Comparison of ENCODE assay signal across 9 mouse cellular contexts in the genomic region with DNA sequence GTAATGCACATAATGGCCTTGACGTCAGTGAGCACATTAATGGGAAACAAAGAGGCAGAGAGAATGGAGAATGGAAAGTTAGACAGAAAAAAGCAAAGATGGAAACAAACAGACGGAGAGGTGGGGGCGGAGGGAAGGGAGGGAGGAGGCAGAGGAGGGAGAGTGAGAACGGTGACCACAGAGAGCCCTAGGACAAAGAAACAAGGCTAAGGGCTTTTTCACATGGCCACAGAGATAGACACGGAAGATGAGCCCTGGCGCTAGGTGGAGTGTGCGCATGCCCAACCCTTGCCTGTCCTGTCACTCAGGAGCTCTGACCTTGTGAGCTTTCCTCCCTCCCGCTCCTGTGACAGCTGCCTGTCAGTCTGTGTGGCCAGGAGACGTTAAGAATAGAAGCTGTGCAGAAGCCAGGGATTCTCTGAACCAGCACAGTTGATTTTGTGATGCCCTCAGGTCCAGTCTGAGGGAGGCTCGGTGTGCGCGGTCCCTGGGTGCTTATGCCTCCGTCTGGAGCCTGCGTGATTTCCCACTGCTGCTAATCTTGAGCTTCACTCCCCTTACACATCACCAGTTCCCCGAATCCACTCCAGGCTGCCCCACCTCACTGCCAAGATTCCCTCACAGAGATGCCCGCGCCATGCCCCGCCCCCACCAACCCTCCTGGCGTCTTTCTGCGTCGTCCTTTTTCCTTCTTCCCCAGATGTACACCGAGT. TPM values are rescaled to one million over a fixed set of nuclear protein-coding genes. Genes with fewer than 3 reads are reported as not detected.
DNase-seq lines count a peak whose midpoint lies in the region; ATAC-seq lines count a peak whose summit lies in the region.
"Had no signal": no experiment of that assay in that cellular context is flagged by ENCODE, and none has a peak within 500 bp of the region (broad histone marks: within the 10 kb centered on the region; RNA-seq: fewer than 3 reads in every experiment).

No protein-coding gene starts in this region.

- H3K27ac ChIP-seq in embryonic facial prominence, embryonic 14.5 days (replicated peaks; ENCODE audit: low read depth, low read length): 0 out of 2 replicates have a peak overlapping the region, but pooled peaks have one; percentile 10
- H3K27ac ChIP-seq in heart, embryonic 16.5 days (ENCODE audit: low read length): no peak overlapping the region
- no peak overlapping the region for H3K27ac ChIP-seq in midbrain, embryonic 12.5 days (replicated peaks)
- H3K27ac ChIP-seq: lung, embryonic 15.5 days had no signal

- peak; percentile 32 for DNase-seq in embryo, embryonic 10 days (ENCODE audit: low spot score)
- no peak for DNase-seq in embryo, embryonic 9.5 days (ENCODE audit: extremely low spot score)
- DNase-seq in embryonic facial prominence, embryonic 14.5 days (ENCODE audit: low spot score): peak; percentile 48
- no peak for DNase-seq in urinary bladder, postnatal 36 days (ENCODE audit: low spot score in 2 of 2)
- DNase-seq in c-Kit-positive CD71-positive TER-119-positive erythroid progenitor cells, embryonic 14.5 days (ENCODE audit: low spot score): no peak

- H3K9me3 ChIP-seq in embryonic facial prominence, embryonic 14.5 days (ENCODE audit: control insufficient read depth, low read length): no peaks in the 10 kb centered on the region
- H3K9me3 ChIP-seq in heart, embryonic 16.5 days (replicated peaks; ENCODE audit: control insufficient read depth, low read length): no peaks in the 10 kb centered on the region
- no peaks in the 10 kb centered on the region for H3K9me3 ChIP-seq in midbrain, embryonic 12.5 days
- H3K9me3 ChIP-seq: lung, embryonic 15.5 days had no signal

- no peaks in the 10 kb centered on the region for H3K36me3 ChIP-seq in embryonic facial prominence, embryonic 14.5 days (ENCODE audit: control insufficient read depth, insufficient read depth, low read length)
- no peaks in the 10 kb centered on the region for H3K36me3 ChIP-seq in heart, embryonic 16.5 days (ENCODE audit: control insufficient read depth, insufficient read depth)
- no peaks in the 10 kb centered on the region for H3K36me3 ChIP-seq in midbrain, embryonic 12.5 days
- H3K36me3 ChIP-seq: lung, embryonic 15.5 days had no signal

- peak overlapping the region; percentile 38 for H3K4me2 ChIP-seq in embryonic facial prominence, embryonic 14.5 days (ENCODE audit: low read depth, low read length)
- H3K4me2 ChIP-seq in heart, embryonic 16.5 days (ENCODE audit: low read depth, low read length): peak overlapping the region; percentile 41
- no peak overlapping the region; the same call in 1 of the 2 replicates for H3K4me2 ChIP-seq in midbrain, embryonic 12.5 days (replicated peaks)
- H3K4me2 ChIP-seq: lung, embryonic 15.5 days had no signal

- no peak overlapping the region for H3K9ac ChIP-seq in embryonic facial prominence, embryonic 14.5 days (ENCODE audit: low read depth, low read length)
- H3K9ac ChIP-seq in heart, embryonic 16.5 days (ENCODE audit: low read length): no peak overlapping the region
- H3K9ac ChIP-seq in midbrain, embryonic 12.5 days (replicated peaks): no peak overlapping the region
- H3K9ac ChIP-seq: lung, embryonic 15.5 days had no signal

- H3K4me3 ChIP-seq in embryonic facial prominence, embryonic 14.5 days (ENCODE audit: low read depth, low read length): peak overlapping the region; percentile 8; the same call in 1 of the 2 replicates
- H3K4me3 ChIP-seq in heart, embryonic 16.5 days (ENCODE audit: low read length): no peak overlapping the region
- no peak overlapping the region for H3K4me3 ChIP-seq in midbrain, embryonic 12.5 days
- H3K4me3 ChIP-seq: lung, embryonic 15.5 days had no signal

- WGBS in embryonic facial prominence, embryonic 14.5 days: 48% methylated on average over 22 of the region's 22 CpGs
- WGBS in heart, embryonic 16.5 days: 46% methylated on average over 22 of the region's 22 CpGs
- WGBS in midbrain, embryonic 12.5 days: 63% methylated on average over 22 of the region's 22 CpGs

- no peaks in the 10 kb centered on the region for H3K27me3 ChIP-seq in embryonic facial prominence, embryonic 14.5 days (replicated peaks; ENCODE audit: control insufficient read depth, insufficient read depth, low read length)
- H3K27me3 ChIP-seq in heart, embryonic 16.5 days (ENCODE audit: control insufficient read depth, insufficient read depth, low read length): no peaks in the 10 kb centered on the region
- H3K27me3 ChIP-seq in midbrain, embryonic 12.5 days: peaks cover 2% of the 10 kb centered on the region; the same call in 1 of the 2 replicates
- H3K27me3 ChIP-seq: lung, embryonic 15.5 days had no signal

- peaks cover 4% of the 10 kb centered on the region; the same call in 1 of the 2 replicates for H3K4me1 ChIP-seq in embryonic facial prominence, embryonic 14.5 days (ENCODE audit: control insufficient read depth, insufficient read depth, low read length)
- no peaks in the 10 kb centered on the region for H3K4me1 ChIP-seq in heart, embryonic 16.5 days (ENCODE audit: control insufficient read depth, insufficient read depth, low read length)
- H3K4me1 ChIP-seq in midbrain, embryonic 12.5 days: peaks cover 30% of the 10 kb centered on the region

- ATAC-seq in activated CD4-positive, CD25-positive, alpha-beta regulatory T cell, adult 4 months: peak; percentile 49
- peak; percentile 38 for ATAC-seq in embryonic facial prominence, embryonic 14.5 days (ENCODE audit: low read depth)
- no peak; the same call in 1 of the 2 replicates for ATAC-seq in heart, embryonic 16.5 days (replicated peaks; ENCODE audit: extremely low read depth, insufficient read depth, low FRiP score)
- 0 out of 2 replicates have a peak, but pooled peaks have one; percentile 41 for ATAC-seq in midbrain, embryonic 12.5 days (ENCODE audit: low FRiP score, low read depth)

RNA-seq across cellular contexts. Expression of gene Rassf10, which starts 35.3 kb away (rescaled TPM):
- polyA plus RNA-seq in activated CD4-positive, CD25-positive, alpha-beta regulatory T cell, adult 4 months (2017; shearing (Covaris generic)): not detected
- polyA plus RNA-seq in embryonic facial prominence, embryonic 14.5 days (2014; fragmentation: Nextera tagmentation; extraction: Ambion mirVana): 2.6 and 3.8 TPM in 2 replicates
- 2.8 and 4.0 TPM in 2 replicates for polyA plus RNA-seq in heart, embryonic 16.5 days (2015; fragmentation: Nextera tagmentation; extraction: Ambion mirVana)
- 1.4 and 1.6 TPM in 2 replicates for polyA plus RNA-seq in midbrain, embryonic 12.5 days (2016; fragmentation: Nextera tagmentation; extraction: Ambion mirVana)

Comparison
In these comparisons a context has a peak if more than half of its experiments do, and no peak if none do; other contexts are left out.
1. DNase-seq: peak in embryo, embryonic 10 days (single experiment) and embryonic facial prominence, embryonic 14.5 days (single experiment); none in embryo, embryonic 9.5 days (single experiment), urinary bladder, postnatal 36 days (0 of 2) and c-Kit-positive CD71-positive TER-119-positive erythroid progenitor cells, embryonic 14.5 days (single experiment).